Mouse (Mus musculus): Measurements from ENCODE around the gene Psmb11.
A peak's percentile ranks its signal among the peaks of the same experiment; 100 is the strongest.
"Not testable (repeated sequence)": the region's sequence is repeated elsewhere in the genome, so short reads cannot be mapped to it uniquely, and the experiment has no call there.

Gene Psmb11

DNA sequence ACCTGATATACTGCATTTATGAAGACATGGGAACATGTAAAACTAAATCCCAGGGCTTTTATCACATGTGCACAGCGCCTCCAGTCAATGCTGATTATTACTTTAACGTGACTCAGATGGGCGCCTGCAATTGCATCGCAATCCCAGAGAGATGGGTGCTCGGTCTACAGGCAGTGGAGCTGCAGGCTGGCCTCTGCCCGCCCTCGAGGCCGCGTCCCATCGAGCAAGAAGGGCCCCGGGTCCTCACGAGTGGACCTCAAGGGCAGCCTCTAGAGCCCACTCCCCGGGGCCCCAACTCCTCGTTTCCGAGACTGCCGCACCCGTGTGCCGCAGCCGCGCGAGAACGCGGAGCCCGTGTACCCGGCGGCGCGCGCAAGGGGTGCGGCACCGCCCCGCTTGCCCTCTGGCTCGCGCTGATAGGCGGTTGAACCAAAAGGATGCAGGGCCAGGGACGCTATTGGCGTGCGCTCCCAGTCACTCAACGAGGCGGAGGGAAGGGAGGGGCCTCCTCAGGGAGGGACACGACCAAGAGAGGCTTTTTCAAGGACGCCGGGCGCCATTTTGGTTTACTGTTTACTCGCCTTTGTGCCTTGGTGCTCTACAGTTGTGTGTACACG, 18.1 kb upstream of the Psmb11 start:
- peak; percentile 92 for DNase-seq (ENCODE audit: low read depth, low spot score)

GRCm38 (mm10) chr14:54603686-54604085, 17.5 kb upstream of the Psmb11 start:
- no peak for DNase-seq (ENCODE audit: low read depth, low spot score)

GRCm38 (mm10) chr14:54605752-54606321, 15.4 kb upstream of the Psmb11 start, which contains the start of gene 4931414P19Rik:
Gene 4931414P19Rik, minus strand, starts transcription at chr14:54605993.
- DNase-seq (ENCODE audit: low read depth, low spot score): peak; percentile 57

GRCm38 (mm10) chr14:54607226-54607625, 14.0 kb upstream of the Psmb11 start:
- no peak for DNase-seq (ENCODE audit: low read depth, low spot score)

- DNase-seq (ENCODE audit: low read depth, low spot score): no peak
These were observed 12.0 kb upstream of the Psmb11 start for GRCm38 (mm10) chr14:54609245-54609644.

GRCm38 (mm10) chr14:54609962-54610361, 11.3 kb upstream of the Psmb11 start:
- DNase-seq (ENCODE audit: low read depth, low spot score): no peak

- no peak for DNase-seq (ENCODE audit: low read depth, low spot score)
These were observed 10.6 kb upstream of the Psmb11 start for GRCm38 (mm10) chr14:54610648-54611047.

GRCm38 (mm10) chr14:54614130-54614529, 7.1 kb upstream of the Psmb11 start:
- not testable (repeated sequence) for DNase-seq (ENCODE audit: low read depth, low spot score)

DNA sequence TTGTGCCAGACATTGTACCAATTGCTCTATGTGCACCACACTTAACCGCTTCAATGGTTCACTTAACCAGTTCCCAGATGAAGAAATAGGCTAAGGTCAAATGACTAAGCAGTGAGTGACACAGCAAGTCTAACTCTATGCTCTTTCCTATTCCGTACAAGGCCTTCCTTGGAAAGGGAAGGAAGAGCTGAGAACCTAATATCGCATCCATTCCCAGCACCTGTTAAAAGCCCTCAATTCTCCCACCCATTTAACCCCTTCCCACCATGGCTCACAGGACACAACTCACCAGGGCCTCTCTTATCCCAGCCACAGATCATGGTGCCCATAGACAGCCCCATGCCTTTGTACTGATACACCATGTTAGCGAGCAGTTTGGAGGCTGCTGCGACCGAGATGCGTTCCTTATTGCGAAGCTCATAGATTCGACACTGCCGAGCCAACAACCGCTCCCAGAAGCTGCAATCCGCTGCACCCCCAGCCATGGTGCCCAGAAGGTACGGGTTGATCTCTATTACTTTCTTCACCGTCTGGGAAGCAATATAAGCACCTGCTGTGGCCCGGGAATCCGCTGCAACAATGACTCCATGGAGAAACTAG, 4.9 kb upstream of the Psmb11 start:
- DNase-seq (ENCODE audit: low read depth, low spot score): no peak

DNA sequence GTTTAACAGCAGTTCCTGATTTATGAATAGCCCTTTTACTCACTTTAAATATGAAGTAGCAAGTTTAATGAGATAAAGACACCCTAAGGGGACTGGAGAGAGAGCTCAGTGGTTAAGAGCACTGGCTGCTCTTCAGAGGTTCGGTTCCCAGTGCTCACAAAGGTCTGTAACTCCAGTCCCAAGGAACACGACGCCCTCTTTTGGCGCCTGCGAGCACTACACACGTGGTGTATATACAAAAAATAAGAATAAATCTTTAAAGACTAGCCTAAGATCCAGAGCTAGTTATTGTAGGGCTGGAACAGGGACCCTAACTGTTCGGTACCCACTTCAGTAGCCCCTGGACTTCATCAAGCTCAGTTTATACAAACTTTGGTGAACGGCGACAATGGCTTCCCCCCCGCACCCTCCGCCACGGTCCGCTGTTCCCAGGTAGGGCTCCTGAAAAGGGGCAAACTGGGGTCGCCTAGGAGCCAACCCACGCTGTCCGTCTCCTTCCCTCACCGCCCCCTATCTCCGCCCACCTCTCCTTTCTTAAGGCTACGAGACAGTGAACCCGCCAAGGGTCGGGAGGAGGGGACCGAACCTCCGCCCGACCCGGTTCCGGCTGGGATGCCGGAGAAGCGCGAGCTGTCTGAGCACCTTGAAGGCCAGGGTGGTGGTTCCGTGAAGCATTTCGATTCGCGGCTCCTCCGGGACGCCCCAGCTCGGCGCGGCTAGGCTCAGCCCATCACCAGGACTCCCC, 3.9 kb upstream of the Psmb11 start:
- no peak for DNase-seq (ENCODE audit: low read depth, low spot score)

GRCm38 (mm10) chr14:54617897-54618365, 3.3 kb upstream of the Psmb11 start, which contains the start of gene Psmb5:
Gene Psmb5, minus strand, starts transcription at chr14:54618022.
- peak; percentile 85 for DNase-seq (ENCODE audit: low read depth, low spot score)

- no peak for DNase-seq (ENCODE audit: low read depth, low spot score)
These were observed 2.1 kb downstream of the Psmb11 start for GRCm38 (mm10) chr14:54623334-54623733.

DNA sequence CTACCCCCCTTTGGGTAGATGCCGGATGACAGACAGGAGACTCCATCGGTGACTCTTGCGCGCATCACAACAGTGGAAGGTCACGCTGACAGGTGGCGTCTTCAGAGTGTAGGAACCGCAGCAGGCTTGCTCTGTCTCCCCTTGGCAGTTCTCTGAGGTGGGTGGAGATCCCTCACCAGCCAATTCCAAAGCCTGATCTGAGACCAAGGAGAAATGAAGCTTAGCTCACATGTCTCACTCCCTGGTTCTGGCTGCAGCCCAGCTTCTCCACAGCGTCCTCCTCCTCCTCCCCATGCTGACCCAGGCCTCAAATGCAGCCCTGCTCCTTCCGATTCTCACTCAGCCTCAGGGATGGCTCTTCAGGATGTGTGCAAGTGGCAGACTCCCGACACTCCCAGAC, 3.7 kb downstream of the Psmb11 start:
- DNase-seq (ENCODE audit: low read depth, low spot score): no peak

DNA sequence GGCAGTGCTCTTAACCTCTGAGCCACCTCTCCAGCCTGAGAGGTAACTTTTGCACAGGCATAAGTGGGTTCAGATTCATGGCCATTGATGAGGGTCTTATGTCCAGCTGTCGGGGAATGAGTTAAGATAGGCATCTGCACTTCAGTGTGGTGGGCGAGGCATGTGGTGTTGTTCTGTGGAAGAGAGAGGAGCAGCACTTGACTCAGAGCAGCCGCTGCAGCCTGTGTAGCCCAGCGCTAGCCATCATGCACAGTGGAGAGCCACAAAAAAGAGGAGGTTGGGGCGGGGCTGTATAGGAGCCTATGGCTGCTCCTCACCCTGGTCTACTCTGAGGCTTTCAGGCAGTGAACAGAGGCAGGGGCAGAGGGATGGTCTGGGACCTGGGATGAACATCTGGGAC, 6.9 kb downstream of the Psmb11 start:
- DNase-seq (ENCODE audit: low read depth, low spot score): no peak

GRCm38 (mm10) chr14:54629797-54630196, 8.6 kb downstream of the Psmb11 start:
- DNase-seq (ENCODE audit: low read depth, low spot score): no peak

DNA sequence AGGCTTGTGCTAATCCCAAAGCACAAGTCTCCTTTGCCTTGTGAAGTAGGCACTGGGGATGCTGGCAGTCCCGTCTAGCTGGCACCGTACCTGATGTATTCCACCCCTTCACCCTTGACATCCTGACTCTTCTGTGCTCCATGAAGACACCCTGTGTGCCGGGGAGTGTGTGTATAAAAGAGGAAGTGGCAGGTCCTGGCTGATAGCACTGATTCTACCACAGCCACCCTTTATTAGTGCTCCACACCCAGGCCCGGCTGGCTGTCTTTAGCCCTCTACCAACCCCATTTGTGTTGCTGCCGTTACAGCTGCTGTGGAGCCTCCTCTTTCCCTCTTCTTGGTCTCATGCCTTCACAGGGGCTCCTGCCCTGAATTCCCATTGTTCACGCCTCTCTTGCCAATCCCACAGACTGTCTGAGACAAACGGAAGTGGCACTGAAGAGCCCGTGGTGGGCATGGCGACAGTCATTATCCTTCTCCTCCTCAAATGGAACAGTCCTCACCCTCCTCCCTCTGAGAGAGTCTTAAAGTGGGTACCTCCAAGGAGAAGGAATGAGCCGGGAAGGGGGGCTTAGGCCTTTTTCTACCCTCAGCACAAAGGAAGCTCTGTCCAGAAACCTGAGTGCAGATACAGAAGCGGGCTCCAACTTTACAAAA, 9.5 kb downstream of the Psmb11 start:
- DNase-seq (ENCODE audit: low read depth, low spot score): no peak

DNA sequence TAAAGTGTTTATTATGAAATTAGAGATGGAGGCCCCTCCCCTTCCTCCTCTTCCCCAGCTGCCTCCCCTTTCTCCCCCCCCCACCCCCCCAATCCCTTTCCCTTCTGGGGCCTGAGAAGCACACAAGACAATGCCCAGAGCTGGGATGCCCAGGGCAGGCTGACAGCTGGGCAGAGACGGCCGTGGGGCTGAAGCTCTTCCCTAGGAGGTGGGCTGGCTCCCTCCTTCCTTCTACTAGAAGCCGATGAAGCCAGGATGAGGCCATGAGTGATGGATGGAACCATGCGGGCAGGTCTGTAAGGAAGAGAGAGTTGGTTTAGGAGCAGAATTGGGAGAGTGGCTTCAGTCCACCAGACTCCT, 10.0 kb downstream of the Psmb11 start:
- DNase-seq (ENCODE audit: low read depth, low spot score): no peak

GRCm38 (mm10) chr14:54632252-54632651, 11.0 kb downstream of the Psmb11 start:
- no peak for DNase-seq (ENCODE audit: low read depth, low spot score)

DNA sequence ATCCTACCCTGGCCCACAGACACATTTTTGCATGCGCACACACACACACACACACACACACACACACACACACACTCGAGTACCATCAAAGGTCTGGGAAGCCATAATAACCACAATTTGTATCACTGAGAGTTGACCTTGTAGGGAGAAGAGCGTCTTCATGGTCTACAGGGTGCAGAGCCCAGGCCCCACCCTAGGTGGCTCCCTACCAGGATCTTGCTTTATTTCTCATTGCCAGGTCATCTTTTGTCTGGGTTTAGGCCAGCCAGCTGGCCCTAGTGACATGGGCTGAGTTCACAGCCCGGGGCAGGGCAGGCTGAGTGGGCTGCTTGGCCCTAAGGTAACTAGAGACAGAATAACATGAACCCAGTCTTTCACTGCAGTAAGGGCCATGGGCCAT, 12.9 kb downstream of the Psmb11 start:
- DNase-seq (ENCODE audit: low read depth, low spot score): no peak

DNA sequence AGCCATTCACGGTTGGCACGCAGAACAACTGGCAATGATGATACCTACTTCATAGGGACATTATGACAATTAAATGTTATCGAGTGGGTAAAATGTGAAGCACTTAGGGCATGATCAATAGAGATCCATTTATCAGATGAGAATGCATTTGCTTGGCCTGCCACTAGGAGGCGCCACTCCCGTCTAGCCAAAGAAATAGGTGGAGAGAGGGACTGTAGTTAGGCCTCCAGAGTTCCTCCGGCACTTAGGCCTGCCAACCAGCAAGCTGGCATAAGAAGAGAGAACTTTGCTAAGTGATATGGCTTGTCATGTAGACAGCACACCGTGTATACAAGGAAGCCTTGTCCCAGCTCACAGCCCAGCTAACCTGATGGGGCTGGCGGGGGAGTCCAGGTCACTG, 15.7 kb downstream of the Psmb11 start:
- no peak for DNase-seq (ENCODE audit: low read depth, low spot score)

GRCm38 (mm10) chr14:54638210-54638609, 17.0 kb downstream of the Psmb11 start:
- no peak for DNase-seq (ENCODE audit: low read depth, low spot score)

DNA sequence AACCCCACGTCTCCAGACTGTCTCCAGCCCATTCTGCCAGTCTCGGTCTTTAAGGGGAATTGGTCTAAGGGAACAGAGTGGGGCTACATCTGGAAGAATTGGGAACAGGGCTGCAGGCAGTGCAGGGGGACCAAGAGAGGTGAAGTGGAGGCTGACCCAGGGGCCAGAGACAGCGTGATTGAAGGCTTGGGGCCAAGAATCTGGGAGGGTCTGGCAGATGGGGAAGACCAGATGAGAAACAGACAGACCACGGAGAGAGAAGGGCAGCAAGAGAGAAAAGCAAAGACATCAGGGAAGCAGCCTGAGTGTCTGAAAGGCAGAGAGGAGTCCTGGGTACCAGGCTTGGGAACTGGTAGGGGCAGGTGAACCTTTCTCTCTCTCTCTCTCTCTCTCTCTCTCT, 18.9 kb downstream of the Psmb11 start:
- no peak for DNase-seq (ENCODE audit: low read depth, low spot score)
